Mouse (Mus musculus) kidney, postnatal 25 days (tissue): ENCODE measurements around the gene Dnase1l3.

Experiments
- DNase-seq, 2 experiments: peaks; one replicate each; pipeline ENCODE4 v3.0.0; 2021; ENCODE audit warnings: mixed read lengths in 2 of 2

Dnase1l3 gene

GRCm38 (mm10) chr14:8011938-8012337, 17.6 kb upstream of the Dnase1l3 start:
- DNase-seq, result no peak

- no peak for DNase-seq
Measured at GRCm38 (mm10) chr14:8011297-8011696, 16.9 kb upstream of the Dnase1l3 start.

GRCm38 (mm10) chr14:8007923-8008322, 13.6 kb upstream of the Dnase1l3 start:
- DNase-seq, result peak in 1 of 2 experiments; percentile 12

- peak in 1 of 2 experiments; percentile 3 for DNase-seq
Measured at GRCm38 (mm10) chr14:8007486-8007885, 13.1 kb upstream of the Dnase1l3 start.

GRCm38 (mm10) chr14:8007084-8007483, 12.7 kb upstream of the Dnase1l3 start:
- DNase-seq, result peak in 1 of 2 experiments; percentile 10

GRCm38 (mm10) chr14:8006061-8006460, 11.7 kb upstream of the Dnase1l3 start:
- peak in 1 of 2 experiments; percentile 8 for DNase-seq

GRCm38 (mm10) chr14:8003727-8004670, 9.6 kb upstream of the Dnase1l3 start:
- peak in 1 of 2 experiments; percentile 15 for DNase-seq

- DNase-seq, result peak; percentile 63 to 66
Measured at GRCm38 (mm10) chr14:8003093-8003670, 8.8 kb upstream of the Dnase1l3 start.

- DNase-seq, result peak; percentile 90 to 94
Measured at GRCm38 (mm10) chr14:8002432-8003092, 8.2 kb upstream of the Dnase1l3 start, which contains the start of gene Abhd6. Gene Abhd6 (plus strand): TSS chr14:8002902.

- peak in 1 of 2 experiments; percentile 35 for DNase-seq
Measured at GRCm38 (mm10) chr14:8000831-8001685, 6.7 kb upstream of the Dnase1l3 start.

GRCm38 (mm10) chr14:8000247-8000646, 5.9 kb upstream of the Dnase1l3 start:
- no peak for DNase-seq

- peak in 1 of 2 experiments; percentile 8 for DNase-seq
Measured at GRCm38 (mm10) chr14:7999435-7999834, 5.1 kb upstream of the Dnase1l3 start.

GRCm38 (mm10) chr14:7999030-7999429, 4.7 kb upstream of the Dnase1l3 start:
- peak in 1 of 2 experiments; percentile 11 for DNase-seq

GRCm38 (mm10) chr14:7997255-7997696, 2.9 kb upstream of the Dnase1l3 start:
- peak; percentile 90 to 94 for DNase-seq

GRCm38 (mm10) chr14:7992158-7992557, 2.2 kb downstream of the Dnase1l3 start:
- no peak for DNase-seq

GRCm38 (mm10) chr14:7991108-7991776, 3.1 kb downstream of the Dnase1l3 start:
- no peak for DNase-seq

GRCm38 (mm10) chr14:7989961-7990360, 4.4 kb downstream of the Dnase1l3 start:
- DNase-seq, result no peak

- no peak for DNase-seq
Measured at GRCm38 (mm10) chr14:7989371-7989770, 5.0 kb downstream of the Dnase1l3 start.

GRCm38 (mm10) chr14:7986913-7987312, 7.5 kb downstream of the Dnase1l3 start:
- no peak for DNase-seq

GRCm38 (mm10) chr14:7981226-7981625, 13.1 kb downstream of the Dnase1l3 start:
- DNase-seq, result no peak

GRCm38 (mm10) chr14:7978183-7978582, 16.2 kb downstream of the Dnase1l3 start:
- no peak for DNase-seq

- DNase-seq, result no peak
Measured at GRCm38 (mm10) chr14:7977471-7977870, 16.9 kb downstream of the Dnase1l3 start.
